Mouse (Mus musculus): ENCODE measurements around the gene Adipor2.

DNA sequence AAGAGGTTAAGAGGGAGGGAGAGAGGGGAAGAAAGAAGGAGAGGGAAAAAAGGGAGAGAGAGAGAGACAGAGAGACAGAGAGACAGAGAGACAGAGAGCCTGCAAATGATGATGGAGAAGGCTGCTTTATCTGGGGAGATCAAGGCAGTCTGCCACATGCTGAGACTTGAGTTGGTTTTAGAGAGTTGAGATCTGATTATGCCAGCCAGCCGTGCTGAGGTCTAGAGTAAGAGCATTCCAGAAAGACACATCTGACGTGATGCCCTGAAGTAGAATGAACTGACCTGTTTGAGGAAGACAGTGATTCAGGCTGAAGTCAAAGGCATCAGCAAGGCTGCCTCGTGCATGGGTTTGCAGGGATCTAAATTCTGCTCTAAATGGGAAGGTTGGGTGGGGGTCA is 83.7 kb downstream of the Adipor2 start:
- TF ChIP-seq CTCF (IDR thresholded peaks at IDR 0.05; ENCODE audit: low read depth): no peak
- no peak for TF ChIP-seq EP300 (IDR thresholded peaks at IDR 0.05; ENCODE audit: low read depth)
